Mouse (Mus musculus) layer of hippocampus, postnatal 36 days (tissue): ENCODE results near the gene Dlgap4. TPM values are rescaled to one million over a fixed set of nuclear protein-coding genes. Genes with fewer than 3 reads are reported as not detected.

Experiments
- DNase-seq, 2 experiments: peaks; one replicate each; pipeline ENCODE4 v3.0.0; 2022
- total RNA-seq, 2 experiments: library from RNA; stranded (reverse); gene quantifications; 2 replicates each; pipeline ENCODE4 v1.2.3; 2021

Gene Dlgap4
- total RNA-seq, 2 experiments from 2014 or later = 197 to 198 TPM

DNA sequence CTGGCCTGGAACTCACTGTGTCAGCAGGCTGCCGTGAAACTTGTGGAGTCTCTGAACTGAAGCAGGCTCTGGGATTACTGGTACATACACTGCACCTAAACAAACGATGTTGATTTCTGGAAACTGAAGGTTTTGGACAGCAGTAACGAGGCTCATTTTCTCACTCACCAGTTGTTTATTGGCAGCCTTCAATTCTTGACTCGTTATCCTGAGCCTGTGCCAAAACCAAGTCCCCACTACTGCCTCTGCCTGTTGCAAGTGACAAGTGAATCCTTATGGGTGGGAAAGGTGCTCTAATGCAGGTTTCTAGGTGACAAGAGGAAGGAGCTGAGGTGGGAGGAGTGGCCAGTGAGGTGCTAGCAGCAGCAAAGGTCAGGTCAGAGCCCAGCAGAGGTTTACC is 128.5 kb downstream of the Dlgap4 start:
- no peak for DNase-seq

DNA sequence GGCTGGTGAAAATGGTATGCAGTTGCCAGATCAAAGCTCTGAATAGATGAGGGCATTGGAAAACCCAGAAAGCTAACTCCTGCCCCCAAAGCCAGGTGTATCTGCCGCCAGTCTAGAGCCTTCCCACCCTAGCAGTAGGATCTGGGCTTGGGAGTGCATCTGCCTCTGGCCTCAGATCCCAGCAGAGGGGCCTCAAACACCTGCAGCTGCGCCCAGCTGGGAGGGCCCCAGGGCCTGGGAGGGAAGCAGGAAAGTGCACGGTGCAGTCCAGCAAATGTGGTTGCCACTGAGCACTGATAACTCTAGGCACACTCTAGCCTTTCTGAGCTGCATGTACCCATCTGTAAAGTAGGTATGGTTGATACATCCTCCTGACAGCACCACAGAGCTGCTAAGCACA is 129.7 kb downstream of the Dlgap4 start:
- no peak for DNase-seq

DNA sequence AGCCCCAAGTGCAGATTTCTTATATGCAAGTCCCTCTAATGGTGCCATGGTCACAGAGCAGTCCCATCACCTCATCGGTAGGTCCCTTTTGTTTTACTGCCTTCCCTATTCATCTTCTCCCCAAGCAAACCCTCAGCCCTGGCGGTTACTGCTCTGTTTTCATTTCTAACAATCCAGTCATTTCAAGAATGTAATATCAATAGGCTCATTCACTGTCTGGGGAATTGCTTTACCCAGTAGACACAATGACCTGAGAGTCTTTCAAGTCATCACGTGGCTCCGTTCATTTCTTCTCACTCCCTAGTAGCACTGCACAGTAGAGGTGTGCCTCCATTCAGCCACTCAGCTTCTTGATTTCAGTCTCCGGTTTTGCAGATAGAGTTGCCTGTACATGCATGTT is 130.9 kb downstream of the Dlgap4 start:
- no peak for DNase-seq

DNA sequence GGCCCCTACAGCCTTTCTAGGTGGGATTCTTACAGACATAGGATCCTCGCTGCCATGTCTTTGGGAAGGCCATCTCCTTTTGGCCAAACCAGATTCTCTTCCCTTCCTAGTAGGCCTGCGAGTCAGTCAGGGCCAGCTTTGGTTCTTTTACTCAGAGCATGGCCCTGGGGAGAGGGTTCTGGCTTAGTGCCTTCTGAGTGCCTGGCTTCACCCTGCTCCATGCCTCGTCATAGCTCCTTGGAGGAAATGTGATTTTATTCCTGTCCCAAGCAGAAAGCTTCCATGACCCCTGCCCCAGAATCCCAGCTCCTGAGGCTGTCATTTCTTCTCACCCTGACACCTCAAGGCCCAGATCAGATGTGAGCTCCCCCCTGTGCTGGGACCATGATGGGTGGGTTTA is 133.8 kb downstream of the Dlgap4 start:
- no peak for DNase-seq

DNA sequence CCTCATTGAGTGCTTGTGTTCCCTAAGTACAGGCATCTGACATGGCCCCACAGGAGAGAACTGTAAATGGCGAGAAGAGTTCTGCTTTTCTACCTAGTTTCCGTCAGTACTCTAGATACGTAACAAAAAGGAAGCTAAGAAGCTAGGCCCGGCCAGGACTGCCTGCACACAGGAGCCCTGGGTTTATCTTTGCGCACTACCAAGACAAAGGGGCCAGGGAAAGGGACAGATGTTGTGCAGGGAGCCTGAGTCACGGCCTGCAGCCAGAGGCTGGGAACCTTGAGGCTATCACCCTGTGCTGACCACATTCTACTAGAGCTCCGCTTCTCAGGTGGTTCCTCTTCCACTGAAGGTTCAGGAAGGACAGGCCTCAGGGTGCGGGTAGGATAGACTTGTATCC is 136.2 kb downstream of the Dlgap4 start:
- no peak for DNase-seq

DNA sequence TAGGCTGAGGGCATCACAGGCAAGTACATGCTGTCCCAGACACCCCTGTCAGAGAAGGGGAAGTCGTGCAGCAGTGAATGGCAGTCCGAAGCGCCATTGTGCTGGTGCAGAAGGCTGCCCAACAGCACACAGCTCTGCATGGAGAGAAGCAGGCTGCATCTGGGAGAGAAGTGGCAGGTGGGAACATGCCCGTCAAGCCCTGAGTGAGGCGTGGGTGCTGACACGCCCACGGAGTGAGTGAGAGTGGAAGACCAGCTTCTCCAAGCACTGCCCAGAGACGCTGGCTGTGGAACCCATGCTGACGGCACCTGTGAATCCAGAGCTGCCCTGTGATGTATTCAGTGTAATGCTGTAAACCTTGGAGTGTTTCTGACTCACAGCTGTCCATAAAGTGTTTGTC is 143.4 kb downstream of the Dlgap4 start:
- DNase-seq = no peak

DNA sequence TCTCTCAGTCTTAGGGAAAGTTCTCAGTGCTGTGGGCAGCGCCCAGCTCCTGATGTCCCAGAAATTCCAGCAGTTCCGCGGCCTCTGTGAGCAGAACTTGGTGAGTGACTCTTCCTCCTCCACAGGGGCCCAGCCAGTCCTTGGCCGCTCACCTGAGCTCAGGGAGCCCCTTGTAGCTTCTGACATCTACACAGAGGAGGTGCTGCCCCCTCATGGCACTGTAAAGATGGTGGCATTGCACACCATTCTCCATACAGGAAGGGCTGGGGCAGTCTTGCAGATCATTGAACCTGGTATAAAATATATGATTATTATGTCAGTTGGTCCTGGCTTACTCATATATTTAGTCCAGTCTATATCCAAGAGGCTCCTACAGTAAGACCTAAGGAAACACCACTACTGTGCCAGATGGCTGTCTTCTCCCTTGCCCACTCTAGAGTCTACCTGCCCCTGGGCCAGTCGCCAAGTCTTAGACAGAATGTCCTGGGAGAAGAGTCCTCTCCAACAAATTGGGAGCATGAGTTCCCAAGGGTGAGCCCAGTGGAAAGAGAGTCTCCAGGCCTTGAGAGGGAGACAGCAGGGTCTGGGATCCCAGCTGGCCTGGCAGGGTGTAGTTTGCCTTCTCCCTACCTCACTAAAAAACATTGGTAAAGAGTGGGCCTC is 147.5 kb downstream of the Dlgap4 start:
- DNase-seq = no peak

DNA sequence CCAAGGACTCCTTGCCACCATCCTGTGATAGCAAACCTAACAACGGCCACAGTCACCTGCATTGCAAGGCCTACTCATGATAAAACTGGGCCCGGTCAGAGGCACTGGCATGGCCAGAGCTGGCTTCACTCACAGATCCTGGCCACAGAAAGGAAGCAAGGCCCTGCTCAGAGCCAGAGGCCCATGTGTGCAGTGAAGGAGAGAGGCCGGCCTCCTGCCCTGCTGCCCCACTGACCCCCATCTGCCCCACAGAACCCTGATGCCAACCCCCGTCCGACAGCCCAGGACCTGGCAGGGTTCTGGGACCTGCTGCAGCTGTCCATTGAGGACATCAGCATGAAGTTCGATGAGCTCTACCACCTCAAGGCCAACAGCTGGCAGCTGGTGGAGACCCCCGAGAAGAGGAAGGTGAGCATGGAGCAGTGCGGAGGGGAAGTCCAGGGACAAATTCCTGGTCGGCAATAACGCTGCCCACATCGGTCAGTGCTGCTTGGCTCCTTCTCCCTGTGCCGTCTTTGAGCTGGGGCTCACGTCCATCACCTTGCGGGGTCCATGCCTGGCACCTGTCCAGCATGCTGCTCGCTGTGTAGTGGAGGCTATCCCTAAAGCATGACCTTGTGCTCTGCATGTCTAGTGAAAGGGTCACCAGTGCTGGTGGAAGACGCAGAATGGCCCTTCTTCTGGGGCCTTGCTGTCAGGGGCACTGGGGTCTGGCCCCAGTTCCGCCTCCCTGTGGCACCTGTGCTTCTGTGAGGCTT is 148.2 kb downstream of the Dlgap4 start:
- no peak for DNase-seq

DNA sequence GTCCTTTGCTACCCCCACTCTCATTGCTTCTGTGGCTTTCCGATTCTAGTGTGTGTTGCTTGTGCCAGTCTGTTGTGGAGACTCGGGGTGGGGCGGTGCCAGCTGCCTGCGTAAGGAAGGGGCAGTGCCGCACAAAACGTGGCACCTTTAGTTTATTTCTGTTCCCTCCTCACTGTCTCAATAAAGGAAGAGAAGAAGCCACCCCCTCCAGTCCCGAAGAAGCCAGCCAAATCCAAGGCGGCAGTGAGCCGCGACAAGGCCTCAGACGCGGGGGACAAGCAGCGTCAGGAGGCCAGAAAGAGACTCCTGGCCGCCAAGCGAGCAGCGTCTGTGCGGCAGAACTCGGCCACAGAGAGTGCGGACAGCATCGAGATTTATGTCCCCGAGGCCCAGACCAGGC is 149.0 kb downstream of the Dlgap4 start:
- DNase-seq = no peak

DNA sequence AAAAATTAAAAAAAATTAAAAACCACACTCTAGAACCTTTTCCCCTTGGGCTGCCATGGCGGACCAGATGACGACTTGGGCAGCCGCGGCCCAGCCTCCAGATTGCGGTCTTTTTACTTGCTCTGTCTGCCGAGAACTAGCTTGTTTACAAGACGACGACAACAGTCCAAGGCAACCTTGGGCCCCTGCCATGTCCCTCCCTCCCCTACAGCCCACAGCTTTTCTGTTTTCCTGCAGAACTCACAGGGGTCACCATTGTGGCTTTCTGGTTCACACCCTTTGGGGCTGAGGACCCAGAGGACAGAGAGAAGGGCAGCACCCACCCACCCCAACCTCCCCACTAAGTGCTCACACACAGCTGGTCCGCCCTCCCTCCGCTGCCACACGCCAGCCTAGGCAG is 149.6 kb downstream of the Dlgap4 start:
- DNase-seq = no peak

DNA sequence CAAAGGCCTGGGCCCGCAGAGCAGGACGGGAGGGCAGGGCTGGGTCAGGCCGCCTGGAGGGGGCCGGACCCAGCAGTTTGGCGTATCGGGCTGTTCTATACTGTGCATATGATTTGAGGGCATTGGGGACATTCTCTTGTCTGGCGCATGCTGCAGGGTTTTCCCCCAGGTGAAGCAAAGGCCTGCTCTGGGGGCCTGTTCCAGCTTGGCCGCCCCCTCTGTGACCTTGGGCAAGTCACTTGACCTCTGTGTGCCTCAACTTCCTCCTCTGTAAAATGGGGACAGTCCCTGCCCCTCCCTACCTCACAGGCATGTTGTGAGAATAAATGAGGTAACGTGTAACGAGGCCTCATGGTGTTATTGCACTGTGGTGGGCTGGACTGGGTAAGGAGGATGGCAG is 150.5 kb downstream of the Dlgap4 start:
- DNase-seq = no peak

DNA sequence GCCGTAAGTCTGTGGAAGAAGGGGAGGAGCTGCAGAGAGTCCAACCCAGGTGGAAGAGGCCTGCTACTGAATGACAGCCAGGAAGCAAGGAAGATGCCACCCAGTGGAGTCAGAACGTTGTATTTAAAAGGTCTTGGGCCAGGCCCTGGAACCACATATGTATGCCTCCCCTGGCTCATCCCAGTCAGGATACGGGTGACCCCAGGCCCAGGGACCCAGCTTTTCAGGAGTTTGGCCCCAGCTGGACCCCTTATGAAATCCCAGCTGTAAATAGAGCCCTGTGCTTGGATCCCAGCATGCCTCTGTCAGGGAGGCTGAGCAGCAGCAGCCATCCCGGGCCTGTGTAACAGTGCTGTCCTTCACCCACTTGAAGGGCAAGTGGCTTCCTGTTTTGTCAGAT is 151.2 kb downstream of the Dlgap4 start:
- no peak for DNase-seq

DNA sequence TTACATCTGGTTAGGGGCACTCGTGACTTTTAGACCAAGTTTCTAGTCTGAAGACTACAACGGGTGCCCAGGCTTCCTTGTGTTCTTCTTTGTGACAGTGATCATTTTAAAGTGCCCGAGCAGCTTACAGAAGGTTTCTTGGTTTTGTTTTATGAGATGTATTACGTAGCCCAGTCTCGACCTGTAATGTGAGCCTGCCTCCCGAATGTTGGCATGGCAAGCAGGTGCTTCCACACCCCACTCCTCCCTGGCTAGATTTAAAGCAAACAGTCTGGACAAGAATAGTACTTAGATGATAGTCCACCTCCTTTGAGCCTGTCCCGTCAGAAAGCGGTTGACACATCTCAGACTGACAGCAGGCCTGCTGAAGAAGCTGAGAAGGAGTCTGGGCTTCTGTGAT is 152.1 kb downstream of the Dlgap4 start:
- DNase-seq = no peak

DNA sequence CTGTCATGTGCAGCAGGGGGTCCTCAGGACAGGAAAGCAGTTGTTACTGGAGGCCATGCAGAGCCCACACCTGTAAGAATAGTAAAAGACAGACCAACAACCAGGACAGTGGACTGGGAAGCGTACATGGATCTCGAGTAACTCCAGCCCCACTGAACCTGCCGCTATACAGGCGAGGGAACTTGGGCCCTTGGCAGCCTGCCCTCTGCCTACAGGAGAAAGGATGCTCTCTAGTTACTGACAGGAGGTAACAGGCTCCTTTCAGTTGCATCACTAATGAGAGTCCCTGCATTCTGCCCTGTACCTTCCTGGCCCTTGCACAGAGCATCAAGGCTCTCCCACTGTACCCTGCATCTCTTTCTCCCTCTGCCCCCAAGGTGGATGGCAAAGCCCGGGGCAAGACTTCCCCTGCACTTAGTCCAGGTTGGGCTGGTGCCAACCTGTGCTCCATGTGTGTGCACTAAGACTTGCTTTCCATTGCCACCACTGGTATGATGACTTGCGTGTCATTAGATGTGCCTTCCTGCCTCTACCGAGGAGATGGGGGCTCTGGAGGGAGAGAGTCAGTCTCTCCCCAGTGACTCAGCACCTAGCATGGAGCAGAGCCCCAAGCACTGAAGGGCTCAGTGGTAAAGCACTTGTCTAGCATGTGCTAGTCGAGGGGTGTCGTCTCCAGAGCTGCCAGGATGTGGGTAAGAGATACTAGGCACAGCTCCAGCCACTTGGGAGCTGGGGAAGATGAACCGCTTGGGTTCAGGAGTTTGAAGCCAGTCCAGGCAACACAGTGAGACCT is 152.9 kb downstream of the Dlgap4 start:
- DNase-seq = no peak

DNA sequence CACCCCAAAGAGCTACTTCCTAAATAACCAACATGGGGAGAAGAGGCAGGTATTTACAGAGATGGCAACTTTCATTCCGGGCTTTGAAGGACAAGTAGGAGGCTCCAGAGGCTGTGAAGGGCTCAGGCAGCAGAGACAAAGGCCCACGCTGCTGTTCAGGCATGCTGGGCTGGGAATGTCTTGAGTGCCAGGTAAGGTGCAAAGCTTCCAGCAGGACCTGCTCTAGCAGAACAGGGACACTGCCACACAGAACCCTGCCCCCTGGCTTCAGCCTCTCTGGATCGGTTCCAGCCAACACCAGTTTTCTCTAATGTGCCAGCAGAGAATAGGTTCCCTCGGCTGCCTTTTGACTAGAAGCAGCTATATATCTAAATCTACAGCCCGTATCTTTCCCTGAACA is 153.6 kb downstream of the Dlgap4 start:
- no peak for DNase-seq

DNA sequence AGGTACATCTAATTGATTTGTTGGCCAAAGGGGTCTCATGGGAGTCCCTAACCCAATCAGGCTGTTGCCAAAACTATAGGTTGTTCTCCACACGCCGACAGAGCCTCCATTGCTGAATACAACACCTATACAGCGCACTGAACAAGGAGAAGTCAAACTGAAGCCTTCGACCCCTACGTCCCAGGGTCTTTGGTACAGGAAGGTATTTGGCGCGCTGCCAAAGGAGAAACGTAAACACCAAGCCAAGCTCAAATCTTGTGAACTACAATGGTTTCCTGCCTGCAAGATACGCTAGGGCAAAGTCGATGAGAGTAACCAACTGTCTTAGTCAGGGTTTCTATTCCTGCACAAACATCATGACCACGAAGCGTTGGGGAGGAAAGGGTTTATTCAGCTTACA is 155.8 kb downstream of the Dlgap4 start:
- no peak for DNase-seq

DNA sequence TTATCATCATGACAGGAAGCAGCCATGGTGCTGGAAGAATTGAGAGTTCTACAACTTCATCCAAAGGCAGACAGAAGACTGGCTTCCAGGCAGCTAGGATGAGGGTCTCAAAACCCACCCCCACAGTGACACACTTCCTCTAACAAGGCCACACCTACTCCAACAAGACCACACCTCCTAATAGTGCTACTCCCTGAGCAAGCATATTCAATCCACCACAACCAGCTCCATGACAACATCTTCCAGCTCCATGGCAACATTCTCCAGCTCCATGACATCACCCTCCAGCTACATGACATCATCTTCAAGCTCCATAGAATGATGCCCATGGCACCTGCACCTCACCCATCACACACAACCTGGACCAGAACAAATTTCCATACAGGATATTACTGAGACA is 160.0 kb downstream of the Dlgap4 start:
- no peak for DNase-seq

DNA sequence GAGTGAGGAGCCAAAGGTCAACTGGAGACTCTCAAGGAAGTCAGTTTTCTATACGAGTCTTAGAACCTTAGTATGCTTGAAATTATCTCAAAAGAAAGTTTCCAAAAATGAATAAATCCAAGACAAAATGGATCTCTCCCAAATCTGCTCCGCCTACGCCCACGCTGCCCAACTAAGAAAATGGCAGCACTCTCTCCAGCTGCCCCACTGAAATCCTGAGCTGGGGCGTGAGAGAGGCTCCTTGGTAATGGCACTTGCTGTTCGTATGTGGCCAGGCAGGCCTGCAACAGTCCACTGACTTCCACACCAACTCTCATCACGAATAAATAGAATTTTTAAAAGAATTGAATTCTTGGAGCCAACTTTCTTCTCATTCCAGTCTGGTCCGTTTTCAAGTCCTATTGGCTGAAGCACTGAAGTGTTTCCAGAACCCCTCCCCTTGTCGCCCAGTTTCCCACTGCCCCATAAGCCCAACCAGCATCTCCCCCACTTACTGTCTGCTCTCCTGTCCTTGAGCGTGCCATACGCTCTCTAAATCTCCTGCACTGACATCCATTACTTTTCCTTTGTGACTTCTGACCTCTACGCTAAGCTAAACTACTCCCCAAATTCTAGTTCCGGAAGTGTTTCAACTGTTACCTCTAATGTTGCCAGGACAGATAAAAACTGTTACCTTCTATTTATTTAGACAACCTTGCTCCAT is 160.7 kb downstream of the Dlgap4 start:
- DNase-seq = no peak

DNA sequence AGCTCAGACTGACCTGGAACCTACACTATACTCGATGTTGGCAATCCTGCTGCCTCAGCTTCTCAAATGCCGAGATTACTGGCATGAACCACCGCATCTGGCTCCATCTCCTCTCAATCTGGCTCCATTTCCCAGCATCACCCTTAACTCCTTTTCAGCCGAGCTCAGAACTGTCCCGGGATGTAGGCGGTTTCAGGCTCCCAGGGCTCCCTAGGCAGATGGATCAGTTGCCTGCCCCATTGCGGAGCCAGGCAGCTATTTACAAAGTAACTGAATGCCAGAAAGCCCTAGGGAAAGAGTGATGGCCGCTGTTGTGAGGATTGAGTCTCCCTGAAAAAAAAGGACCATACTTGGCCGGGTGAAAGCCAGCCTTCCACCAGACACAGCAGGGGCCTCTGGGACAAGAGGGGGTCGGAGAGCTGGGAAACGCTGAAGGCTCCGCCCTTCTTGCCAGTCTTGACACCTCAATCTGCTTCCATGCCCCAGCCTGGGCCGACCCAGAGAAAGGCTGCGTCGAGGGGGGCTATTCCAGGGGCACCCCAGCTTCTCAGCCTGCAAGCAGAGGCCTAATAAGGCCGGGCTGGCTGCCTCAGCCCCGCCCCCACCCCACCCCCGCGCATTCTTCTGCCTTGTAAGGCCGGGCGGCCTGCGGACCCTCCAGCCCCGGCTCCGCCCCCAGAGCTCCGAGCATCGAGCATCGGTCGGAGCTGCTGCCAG is 161.4 kb downstream of the Dlgap4 start, which contains the start of gene Myl9:
Gene Myl9, plus strand, starts transcription at position 683 of the 717 bp plus-strand sequence.
- no peak for DNase-seq

DNA sequence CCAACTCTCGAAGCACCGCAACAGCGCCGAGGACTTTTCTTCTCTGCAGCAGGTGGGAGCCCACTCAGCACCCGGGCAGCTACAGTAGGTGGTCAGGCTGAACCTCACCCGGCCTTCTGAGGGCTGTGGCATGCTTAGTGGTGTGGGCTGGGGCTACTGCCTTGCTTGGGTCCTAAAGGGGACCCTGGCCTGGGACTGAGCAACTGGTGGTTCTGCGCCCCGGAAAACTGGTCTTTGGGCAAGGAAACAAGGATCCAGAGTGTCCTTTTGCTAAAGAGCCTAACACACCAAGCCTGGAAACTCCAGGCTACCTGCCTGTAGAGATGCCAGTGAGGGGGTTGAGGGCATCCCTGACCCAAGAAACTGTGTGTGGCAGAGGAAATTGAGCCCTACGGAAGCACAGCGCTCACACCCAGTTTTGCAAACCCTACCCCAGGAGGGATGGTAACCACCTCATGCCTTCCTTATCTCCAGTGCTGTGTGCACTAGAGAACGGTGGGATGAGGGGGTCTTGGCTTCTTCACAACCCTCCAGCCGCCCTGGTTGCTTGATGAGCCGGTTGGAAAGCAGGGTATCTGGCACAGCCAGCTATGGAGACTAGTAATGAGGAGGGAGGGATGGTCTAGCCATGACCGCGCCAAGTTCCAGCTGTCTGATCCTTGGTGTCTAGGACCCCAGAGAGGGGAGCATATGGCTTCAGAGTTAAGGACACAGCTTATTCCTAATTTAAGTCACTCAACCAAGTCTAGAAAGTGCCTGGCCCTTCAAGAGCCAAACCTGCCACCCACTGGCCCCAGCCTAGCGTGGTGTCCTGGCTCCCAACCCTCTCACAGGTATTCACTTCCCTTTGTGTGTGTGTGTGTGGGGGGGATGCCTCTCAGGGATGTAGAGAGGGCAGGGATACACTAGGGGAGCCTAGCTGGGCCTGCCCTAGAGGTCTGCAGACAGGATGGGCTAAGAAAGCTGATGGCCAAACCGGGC is 162.2 kb downstream of the Dlgap4 start:
- no peak for DNase-seq

DNA sequence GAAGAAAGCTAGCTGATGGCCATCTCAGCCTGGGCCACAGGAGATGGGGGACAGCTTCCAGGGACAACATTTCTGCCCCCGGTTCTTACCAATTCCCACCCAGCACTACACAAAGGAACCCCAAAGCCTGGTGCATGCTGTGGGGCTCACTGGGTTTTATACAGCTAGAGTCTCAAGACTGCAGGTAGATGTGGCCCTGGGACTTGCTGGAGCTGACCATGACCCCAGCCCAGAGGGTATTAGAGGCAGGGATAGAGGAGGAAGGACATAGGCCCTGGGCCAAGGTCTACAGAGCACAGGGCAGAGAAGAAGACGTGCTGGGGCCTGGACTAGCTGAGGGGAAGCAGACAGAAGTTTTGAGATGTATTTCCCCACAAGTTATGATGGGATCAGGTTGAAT is 163.4 kb downstream of the Dlgap4 start:
- DNase-seq = no peak
